Mouse (Mus musculus) limb, embryonic 11.5 days (tissue): ENCODE measurements around the gene Lrrc8d. TPM values are rescaled to one million over a fixed set of nuclear protein-coding genes. Genes with fewer than 3 reads are reported as not detected.

ENCODE experiments used
- ATAC-seq: fragments of 200-750 bp; cut with Nextera tagmentation; 2 replicates; pipeline ENCODE4 v1.8.0; 2017; ENCODE audit warnings: low read depth; ENCODE audit not compliant: insufficient number of reproducible peaks, low FRiP score, low TSS enrichment
- DNase-seq: peaks from one replicate; pipeline ENCODE4 v3.0.0-alpha.2; 2015; ENCODE audit warnings: low spot score
- H3K27ac ChIP-seq: fragments of 300-500 bp; sonication (generic); replicated peaks from 2 replicates; pipeline ENCODE4 v1.5.1; 2014; ENCODE audit warnings: low read depth, mild to moderate bottlenecking, low read length
- H3K27me3 ChIP-seq: fragments of 300-500 bp; sonication (generic); 2 replicates; pipeline ENCODE4 v1.6.1; 2014; ENCODE audit warnings: mild to moderate bottlenecking, low read length, mixed read lengths; ENCODE audit not compliant: control insufficient read depth, insufficient read depth
- H3K36me3 ChIP-seq: fragments of 300-500 bp; sonication (generic); 2 replicates; pipeline ENCODE4 v1.6.1; 2014; ENCODE audit warnings: mild to moderate bottlenecking, low read length, moderate library complexity, mixed read lengths; ENCODE audit not compliant: control insufficient read depth, insufficient read depth
- H3K4me1 ChIP-seq: fragments of 300-500 bp; sonication (generic); 2 replicates; pipeline ENCODE4 v1.6.1; 2014; ENCODE audit warnings: low read length, mixed read lengths; ENCODE audit not compliant: control insufficient read depth, insufficient read depth
- H3K4me2 ChIP-seq: fragments of 300-500 bp; sonication (generic); 2 replicates; pipeline ENCODE4 v1.6.1; 2014; ENCODE audit warnings: low read depth, mild to moderate bottlenecking, moderate library complexity; ENCODE audit not compliant: severe bottlenecking
- H3K4me3 ChIP-seq: fragments of 300-500 bp; sonication (generic); 2 replicates; pipeline ENCODE4 v1.5.1; 2014; ENCODE audit warnings: low read depth, low read length
- H3K9ac ChIP-seq: fragments of 300-500 bp; sonication (generic); 2 replicates; pipeline ENCODE4 v1.6.1; 2014; ENCODE audit warnings: mild to moderate bottlenecking, low read length
- H3K9me3 ChIP-seq: fragments of 300-500 bp; sonication (generic); 2 replicates; pipeline ENCODE4 v1.6.1; 2016; ENCODE audit warnings: low read length; ENCODE audit not compliant: control insufficient read depth
- WGBS: fragments of 180-500 bp; shearing (Covaris S2); extraction: QIAGEN DNeasy Blood & Tissue Kit; methylation state at CpG from one replicate; pipeline ENCODE4 v1.1.7; 2014; 5-methylcytosine and 5-hydroxymethylcytosine counted together
- polyA plus RNA-seq: library from polyadenylated mRNA; unstranded; fragments of >200 nt; fragmentation: Nextera tagmentation; extraction: Ambion mirVana; gene quantifications from 2 replicates; pipeline ENCODE4 v1.2.1, GENCODE M21; 2014

Gene Lrrc8d
- polyA plus RNA-seq, 1 experiment from 2014 or later: 21.4 TPM

- peak; percentile 66 for ATAC-seq
- no peak overlapping the region for H3K27ac ChIP-seq
Observed at GRCm38 (mm10) chr5:105732433-105732891, 32.7 kb downstream of the Lrrc8d start.

GRCm38 (mm10) chr5:105733226-105733625, 33.5 kb downstream of the Lrrc8d start:
- Histone ChIP-seq H3K9ac (no peak overlapping the region), H3K36me3 (no peaks in the 10 kb centered on the region; the same call in 1 of the 2 replicates), H3K27ac (no peak overlapping the region), H3K4me2 (no peak overlapping the region), H3K27me3 (no peaks in the 10 kb centered on the region), H3K4me1 (peaks cover 13% of the 10 kb centered on the region), H3K9me3 (no peaks in the 10 kb centered on the region), H3K4me3 (no peak overlapping the region)
- DNase-seq (no peak), ATAC-seq (no peak)
- 80% methylated on average over 6 of the region's 6 CpGs for WGBS

More at GRCm38 (mm10) chr5:105732433-105732891, 32.7 kb downstream of the Lrrc8d start:
- peak overlapping the region; percentile 41 for H3K4me3 ChIP-seq
- no peaks in the 10 kb centered on the region for H3K9me3 ChIP-seq
- no peaks in the 10 kb centered on the region for H3K27me3 ChIP-seq
- peak overlapping the region; percentile 72 for H3K9ac ChIP-seq
- peak overlapping the region; percentile 94 for H3K4me2 ChIP-seq
- peak; percentile 55 for DNase-seq
- H3K4me1 ChIP-seq: peaks cover 13% of the 10 kb centered on the region
- WGBS: 28% methylated on average over 11 of the region's 11 CpGs
- no peaks in the 10 kb centered on the region; the same call in 1 of the 2 replicates for H3K36me3 ChIP-seq

- no peak overlapping the region for H3K9ac ChIP-seq
- DNase-seq: no peak
Observed at GRCm38 (mm10) chr5:105736365-105736764, 36.6 kb downstream of the Lrrc8d start.

GRCm38 (mm10) chr5:105737145-105737544, 37.4 kb downstream of the Lrrc8d start:
- ATAC-seq: no peak
- Histone ChIP-seq H3K4me2 (no peak overlapping the region), H3K9ac (no peak overlapping the region), H3K4me3 (no peak overlapping the region), H3K36me3 (no peaks in the 10 kb centered on the region; the same call in 1 of the 2 replicates), H3K27me3 (no peaks in the 10 kb centered on the region), H3K9me3 (no peaks in the 10 kb centered on the region), H3K4me1 (peaks cover 4% of the 10 kb centered on the region; the same call in 1 of the 2 replicates), H3K27ac (no peak overlapping the region)
- no peak for DNase-seq
- 79% methylated on average over 6 of the region's 6 CpGs for WGBS

More at GRCm38 (mm10) chr5:105736365-105736764, 36.6 kb downstream of the Lrrc8d start:
- no peak for ATAC-seq
- Histone ChIP-seq H3K9me3 (no peaks in the 10 kb centered on the region), H3K36me3 (no peaks in the 10 kb centered on the region; the same call in 1 of the 2 replicates), H3K27ac (no peak overlapping the region), H3K4me3 (no peak overlapping the region), H3K4me1 (peaks cover 9% of the 10 kb centered on the region), H3K27me3 (no peaks in the 10 kb centered on the region), H3K4me2 (no peak overlapping the region)
- WGBS: 93% methylated on average over 6 of the region's 6 CpGs

- Histone ChIP-seq H3K4me3 (no peak overlapping the region), H3K27ac (no peak overlapping the region), H3K4me2 (no peak overlapping the region), H3K36me3 (no peaks in the 10 kb centered on the region), H3K4me1 (0 out of 2 replicates have a peak, but pooled peaks cover 3% of the 10 kb centered on the region), H3K9ac (no peak overlapping the region), H3K9me3 (no peaks in the 10 kb centered on the region), H3K27me3 (no peaks in the 10 kb centered on the region)
- DNase-seq: peak; percentile 43
- WGBS: 44% methylated on average over 7 of the region's 7 CpGs
- ATAC-seq: peak; percentile 71; the same call in 1 of the 2 replicates
Observed at GRCm38 (mm10) chr5:105740437-105740836, 40.7 kb downstream of the Lrrc8d start.

GRCm38 (mm10) chr5:105742641-105743040, 42.9 kb downstream of the Lrrc8d start:
- no peak for DNase-seq
- Histone ChIP-seq H3K4me3 (no peak overlapping the region), H3K27ac (no peak overlapping the region), H3K9me3 (no peaks in the 10 kb centered on the region), H3K27me3 (no peaks in the 10 kb centered on the region), H3K9ac (no peak overlapping the region), H3K4me1 (0 out of 2 replicates have a peak, but pooled peaks cover 3% of the 10 kb centered on the region), H3K36me3 (no peaks in the 10 kb centered on the region), H3K4me2 (no peak overlapping the region)
- ATAC-seq: no peak
- WGBS: 84% methylated on average over 5 of the region's 5 CpGs

- 63% methylated on average over 11 of the region's 11 CpGs for WGBS
- no peak for DNase-seq
- no peak overlapping the region for H3K4me3 ChIP-seq
- ATAC-seq: no peak
- no peak overlapping the region for H3K27ac ChIP-seq
- 0 out of 2 replicates have a peak, but pooled peaks cover 3% of the 10 kb centered on the region for H3K4me1 ChIP-seq
- H3K36me3 ChIP-seq: no peaks in the 10 kb centered on the region
- no peak overlapping the region for H3K4me2 ChIP-seq
- H3K9ac ChIP-seq: no peak overlapping the region
- H3K9me3 ChIP-seq: no peaks in the 10 kb centered on the region
- H3K27me3 ChIP-seq: no peaks in the 10 kb centered on the region
Observed at GRCm38 (mm10) chr5:105745324-105745723, 45.6 kb downstream of the Lrrc8d start.

- H3K27ac ChIP-seq: no peak overlapping the region
- ATAC-seq (no peak), DNase-seq (no peak)
- H3K4me3 ChIP-seq: no peak overlapping the region
- H3K4me2 ChIP-seq: no peak overlapping the region
- H3K27me3 ChIP-seq: no peaks in the 10 kb centered on the region
- no peak overlapping the region for H3K9ac ChIP-seq
- no peaks in the 10 kb centered on the region for H3K9me3 ChIP-seq
- WGBS: 89% methylated on average over 5 of the region's 5 CpGs
- no peaks in the 10 kb centered on the region for H3K36me3 ChIP-seq
- 0 out of 2 replicates have a peak, but pooled peaks cover 3% of the 10 kb centered on the region for H3K4me1 ChIP-seq
Observed at GRCm38 (mm10) chr5:105745927-105746454, 46.2 kb downstream of the Lrrc8d start.
